Mouse (Mus musculus) liver, embryonic 13.5 days (tissue): ENCODE measurements around the gene Emg1. TPM values are rescaled to one million over a fixed set of nuclear protein-coding genes. Genes with fewer than 3 reads are reported as not detected.

Experiments
- ATAC-seq: fragments of 200-750 bp; cut with Nextera tagmentation; 2 replicates; pipeline ENCODE4 v1.8.0; 2017; ENCODE audit warnings: low read depth, mild to moderate bottlenecking, moderate number of reproducible peaks, moderate library complexity
- DNase-seq: peaks from one replicate; pipeline ENCODE4 v3.0.0; 2022
- H3K27ac ChIP-seq: fragments of 300-500 bp; sonication (generic); 2 replicates; pipeline ENCODE4 v1.5.1; 2015; ENCODE audit warnings: moderate library complexity, mild to moderate bottlenecking, inconsistent platforms
- H3K27me3 ChIP-seq: fragments of 300-500 bp; sonication (generic); 2 replicates; pipeline ENCODE4 v1.6.1; 2015; ENCODE audit warnings: mild to moderate bottlenecking, inconsistent platforms
- H3K36me3 ChIP-seq: fragments of 300-500 bp; sonication (generic); 2 replicates; pipeline ENCODE4 v1.6.1; 2015; ENCODE audit warnings: mild to moderate bottlenecking, inconsistent platforms
- H3K4me1 ChIP-seq: fragments of 300-500 bp; sonication (generic); replicated peaks from 2 replicates; pipeline ENCODE4 v1.6.1; 2015; ENCODE audit warnings: inconsistent platforms
- H3K4me2 ChIP-seq: fragments of 300-500 bp; sonication (generic); 2 replicates; pipeline ENCODE4 v1.6.1; 2015; ENCODE audit warnings: inconsistent platforms, mild to moderate bottlenecking, moderate library complexity
- H3K4me3 ChIP-seq: fragments of 300-500 bp; sonication (generic); replicated peaks from 2 replicates; pipeline ENCODE4 v1.5.1; 2015; ENCODE audit warnings: mild to moderate bottlenecking, inconsistent platforms
- H3K9ac ChIP-seq: fragments of 300-500 bp; sonication (generic); 2 replicates; pipeline ENCODE4 v1.6.1; 2015; ENCODE audit warnings: mild to moderate bottlenecking, inconsistent platforms
- H3K9me3 ChIP-seq: fragments of 300-500 bp; sonication (generic); replicated peaks from 2 replicates; pipeline ENCODE4 v1.6.1; 2016; ENCODE audit warnings: inconsistent platforms
- WGBS: fragments of 180-500 bp; shearing (Covaris S2); methylation state at CpG from one replicate; pipeline ENCODE4 v1.1.7; 2015; ENCODE audit not compliant: insufficient replicate concordance; 5-methylcytosine and 5-hydroxymethylcytosine counted together
- polyA plus RNA-seq: library from polyadenylated mRNA; unstranded; fragments of >200 nt; fragmentation: Nextera tagmentation; extraction: Ambion mirVana; gene quantifications from 2 replicates; pipeline ENCODE4 v1.2.1, GENCODE M21; 2015

Gene Emg1
- polyA plus RNA-seq, 1 experiment from 2014 or later, result 189 TPM

DNA sequence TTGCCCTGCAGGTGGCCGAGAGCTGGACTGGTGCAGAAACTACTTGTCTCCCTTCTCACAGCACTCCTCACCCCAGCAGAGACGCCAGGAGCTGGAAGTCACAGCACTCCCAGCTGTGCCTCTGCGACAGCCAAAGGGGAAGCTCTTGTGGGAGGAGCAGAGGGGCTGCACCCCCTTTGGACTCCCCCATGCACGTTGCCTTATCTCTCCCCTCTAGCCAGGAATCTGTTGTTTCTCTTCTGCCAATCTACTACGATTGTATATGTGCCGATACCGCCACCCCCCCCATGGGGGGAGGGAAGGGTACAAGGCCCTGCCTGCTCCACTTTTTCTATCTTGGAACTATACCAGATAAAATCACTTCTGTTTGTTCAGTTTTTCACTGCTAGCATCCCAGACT is 8.2 kb downstream of the Emg1 start:
- Histone ChIP-seq H3K9ac (no peak overlapping the region), H3K36me3 (peaks cover 99% of the 10 kb centered on the region), H3K4me1 (peaks cover 27% of the 10 kb centered on the region), H3K27me3 (no peaks in the 10 kb centered on the region), H3K4me2 (no peak overlapping the region), H3K9me3 (no peaks in the 10 kb centered on the region), H3K4me3 (no peak overlapping the region), H3K27ac (no peak overlapping the region)
- WGBS, result 50% methylated on average over 7 of the region's 7 CpGs
- DNase-seq (no peak), ATAC-seq (no peak)

DNA sequence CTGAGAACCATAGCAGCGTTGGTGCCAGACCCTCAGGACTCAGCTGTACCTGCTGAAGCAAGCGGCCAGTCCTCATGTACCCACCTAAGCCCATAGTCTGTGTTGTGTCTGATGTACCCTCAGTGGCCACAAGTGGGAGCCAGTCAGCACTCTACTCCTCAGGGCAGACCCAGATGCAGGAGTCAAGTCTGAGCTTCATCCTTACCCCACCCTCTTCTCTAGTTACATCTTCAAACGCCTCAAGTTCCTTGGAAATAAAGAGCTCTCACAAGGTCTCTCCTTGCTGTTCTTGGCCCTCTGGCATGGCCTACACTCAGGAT is 9.2 kb downstream of the Emg1 start:
- Histone ChIP-seq H3K4me2 (no peak overlapping the region), H3K27me3 (no peaks in the 10 kb centered on the region), H3K4me1 (peaks cover 23% of the 10 kb centered on the region), H3K4me3 (no peak overlapping the region), H3K27ac (no peak overlapping the region), H3K9me3 (no peaks in the 10 kb centered on the region), H3K9ac (no peak overlapping the region), H3K36me3 (peaks cover 99% of the 10 kb centered on the region)
- 54% methylated on average over 3 of the region's 3 CpGs for WGBS
- peak; percentile 56 for DNase-seq
- peak; percentile 67 for ATAC-seq

DNA sequence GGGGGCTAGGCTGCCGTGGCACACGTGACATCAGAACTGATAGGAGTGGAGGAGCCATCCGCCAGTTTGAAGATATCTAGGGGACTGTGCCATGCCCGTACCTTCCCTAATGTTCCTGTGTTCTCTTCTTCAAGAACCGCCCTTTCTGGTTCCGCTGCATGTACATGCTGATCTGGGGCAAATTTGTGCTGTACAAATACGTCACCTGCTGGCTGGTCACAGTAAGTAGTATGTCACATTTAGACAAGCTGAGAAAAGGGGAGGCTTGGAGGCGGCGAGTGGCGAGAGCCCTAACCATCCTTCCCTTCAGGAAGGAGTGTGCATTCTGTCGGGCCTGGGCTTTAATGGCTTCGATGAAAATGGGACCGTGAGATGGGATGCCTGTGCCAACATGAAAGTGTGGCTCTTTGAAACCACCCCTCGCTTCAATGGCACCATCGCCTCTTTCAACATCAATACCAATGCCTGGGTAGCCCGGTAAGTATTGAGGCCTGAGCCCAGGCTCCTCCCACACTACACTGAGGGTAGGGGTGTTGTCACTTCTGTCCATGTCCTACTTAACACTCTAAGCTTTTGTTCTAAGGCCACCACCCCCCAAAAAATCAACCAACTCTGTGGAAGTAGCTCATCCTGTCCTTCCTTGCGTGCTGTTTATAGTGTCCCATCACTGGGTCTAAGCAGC is 9.7 kb downstream of the Emg1 start:
- Histone ChIP-seq H3K4me3 (no peak overlapping the region), H3K27ac (no peak overlapping the region), H3K36me3 (peaks cover 97% of the 10 kb centered on the region), H3K4me1 (peaks cover 23% of the 10 kb centered on the region), H3K9me3 (no peaks in the 10 kb centered on the region), H3K27me3 (no peaks in the 10 kb centered on the region), H3K9ac (no peak overlapping the region), H3K4me2 (no peak overlapping the region)
- 79% methylated on average over 17 of the region's 17 CpGs for WGBS
- DNase-seq (no peak), ATAC-seq (0 out of 2 replicates have a peak, but pooled peaks have one; percentile 4)

DNA sequence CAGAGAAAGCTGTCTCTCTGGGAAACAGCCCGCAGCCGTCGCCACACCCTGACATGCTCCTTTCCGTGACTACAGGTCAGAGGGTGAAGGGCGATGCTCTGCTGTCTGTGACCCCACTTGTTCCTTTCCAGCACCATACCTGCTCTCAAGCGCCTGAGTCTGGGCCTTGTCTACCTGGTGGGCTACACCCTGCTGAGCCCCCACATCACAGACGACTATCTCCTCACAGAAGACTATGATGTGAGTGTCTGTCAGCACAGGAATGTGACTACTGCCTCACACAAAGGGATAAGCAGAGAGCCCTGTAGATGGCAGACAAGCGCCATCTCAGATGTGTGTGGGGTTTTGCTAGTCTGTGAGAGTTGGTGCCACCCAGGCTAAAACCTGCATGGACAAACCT is 10.6 kb downstream of the Emg1 start:
- H3K27me3 ChIP-seq, result no peaks in the 10 kb centered on the region
- 84% methylated on average over 8 of the region's 8 CpGs for WGBS
- H3K9me3 ChIP-seq, result no peaks in the 10 kb centered on the region
- no peak overlapping the region for H3K4me3 ChIP-seq
- no peak overlapping the region for H3K27ac ChIP-seq
- peaks cover 92% of the 10 kb centered on the region for H3K36me3 ChIP-seq
- peaks cover 23% of the 10 kb centered on the region for H3K4me1 ChIP-seq
- no peak overlapping the region for H3K4me2 ChIP-seq
- DNase-seq (no peak), ATAC-seq (no peak)
- no peak overlapping the region for H3K9ac ChIP-seq

DNA sequence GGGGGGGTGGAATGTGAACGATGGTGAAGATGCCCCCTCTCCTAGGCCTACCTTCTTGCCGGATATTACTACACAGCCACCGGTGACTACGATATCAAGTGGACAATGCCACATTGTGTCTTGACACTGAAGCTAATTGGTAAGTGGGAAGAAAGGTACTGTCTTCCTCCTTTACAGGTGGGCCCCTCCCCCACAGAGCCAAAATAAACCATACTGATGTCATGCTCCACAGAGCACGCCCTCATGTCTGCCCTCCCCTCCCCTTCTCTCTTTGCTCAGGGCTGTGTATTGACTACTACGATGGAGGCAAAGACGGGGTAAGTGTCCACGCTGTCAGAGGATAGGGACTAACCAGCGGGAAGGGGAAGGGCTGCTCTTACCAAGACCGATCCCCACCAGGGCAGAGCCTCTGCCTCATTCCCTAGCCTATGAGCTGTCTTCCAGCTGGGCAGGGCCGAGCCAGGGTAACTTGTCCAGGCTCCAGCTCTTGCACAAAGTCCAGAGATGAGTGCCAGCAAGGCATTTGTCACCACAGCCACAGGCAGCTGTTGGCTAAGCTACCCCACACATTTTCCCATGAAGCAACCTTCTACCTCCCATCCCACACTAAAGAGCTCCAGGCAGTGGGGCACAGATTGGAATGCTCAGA is 11.9 kb downstream of the Emg1 start:
- Histone ChIP-seq H3K27ac (peak overlapping the region; percentile 43; the same call in 1 of the 2 replicates), H3K4me1 (peaks cover 23% of the 10 kb centered on the region), H3K27me3 (no peaks in the 10 kb centered on the region), H3K4me3 (no peak overlapping the region), H3K36me3 (peaks cover 88% of the 10 kb centered on the region), H3K4me2 (no peak overlapping the region), H3K9ac (no peak overlapping the region), H3K9me3 (no peaks in the 10 kb centered on the region)
- ATAC-seq (peak; percentile 26; the same call in 1 of the 2 replicates), DNase-seq (no peak)
- WGBS, result 70% methylated on average over 11 of the region's 11 CpGs

DNA sequence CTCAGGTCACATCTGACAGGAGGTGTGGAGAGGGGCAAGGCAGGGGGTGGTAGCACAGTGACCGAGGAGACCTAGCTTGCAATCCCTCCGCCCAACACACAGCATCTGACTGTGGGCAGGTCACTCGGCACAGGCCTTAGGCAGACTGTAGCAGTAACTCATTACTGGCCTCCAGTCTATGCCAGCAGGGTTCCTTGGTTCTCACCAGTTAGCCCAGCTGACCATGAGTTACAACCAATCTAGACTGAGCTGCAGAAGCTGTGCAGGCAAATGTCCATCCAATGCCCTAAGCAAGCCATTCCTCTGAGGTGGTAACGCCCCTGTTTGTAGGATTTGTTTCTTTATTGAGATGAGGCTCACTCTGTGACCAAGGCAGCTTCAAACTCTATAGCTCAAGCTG is 12.6 kb downstream of the Emg1 start:
- peaks cover 29% of the 10 kb centered on the region for H3K4me1 ChIP-seq
- ATAC-seq (no peak), DNase-seq (no peak)
- WGBS, result 88% methylated on average over 4 of the region's 4 CpGs
- H3K36me3 ChIP-seq, result peaks cover 81% of the 10 kb centered on the region
- H3K9ac ChIP-seq, result no peak overlapping the region
- no peaks in the 10 kb centered on the region for H3K27me3 ChIP-seq
- H3K9me3 ChIP-seq, result no peaks in the 10 kb centered on the region
- no peak overlapping the region for H3K27ac ChIP-seq
- no peak overlapping the region for H3K4me3 ChIP-seq
- no peak overlapping the region for H3K4me2 ChIP-seq

DNA sequence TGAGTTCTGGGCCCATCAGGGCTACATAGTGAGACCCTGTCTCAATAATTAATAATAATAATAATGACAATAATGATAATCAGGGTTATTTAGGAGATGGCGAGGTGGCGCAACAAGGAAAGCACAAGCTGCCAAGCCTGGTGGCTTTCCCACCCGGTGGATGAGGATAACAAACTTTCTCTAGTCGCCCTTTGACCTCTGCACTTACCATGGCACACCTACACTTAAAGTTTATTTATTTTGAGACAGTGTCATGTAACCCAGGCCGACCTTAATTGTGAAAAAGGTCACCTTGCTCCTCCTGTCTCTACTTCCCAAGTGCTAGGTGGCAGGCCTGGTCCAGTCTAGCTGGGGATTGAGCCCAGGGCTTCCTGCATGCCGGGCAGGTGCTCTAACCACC is 13.2 kb downstream of the Emg1 start:
- Histone ChIP-seq H3K9me3 (no peaks in the 10 kb centered on the region), H3K36me3 (peaks cover 77% of the 10 kb centered on the region), H3K27ac (no peak overlapping the region), H3K27me3 (no peaks in the 10 kb centered on the region), H3K9ac (no peak overlapping the region), H3K4me1 (peaks cover 35% of the 10 kb centered on the region), H3K4me2 (no peak overlapping the region), H3K4me3 (no peak overlapping the region)
- WGBS, result 81% methylated on average over 6 of the region's 6 CpGs
- DNase-seq, result no peak
- ATAC-seq, result no peak

DNA sequence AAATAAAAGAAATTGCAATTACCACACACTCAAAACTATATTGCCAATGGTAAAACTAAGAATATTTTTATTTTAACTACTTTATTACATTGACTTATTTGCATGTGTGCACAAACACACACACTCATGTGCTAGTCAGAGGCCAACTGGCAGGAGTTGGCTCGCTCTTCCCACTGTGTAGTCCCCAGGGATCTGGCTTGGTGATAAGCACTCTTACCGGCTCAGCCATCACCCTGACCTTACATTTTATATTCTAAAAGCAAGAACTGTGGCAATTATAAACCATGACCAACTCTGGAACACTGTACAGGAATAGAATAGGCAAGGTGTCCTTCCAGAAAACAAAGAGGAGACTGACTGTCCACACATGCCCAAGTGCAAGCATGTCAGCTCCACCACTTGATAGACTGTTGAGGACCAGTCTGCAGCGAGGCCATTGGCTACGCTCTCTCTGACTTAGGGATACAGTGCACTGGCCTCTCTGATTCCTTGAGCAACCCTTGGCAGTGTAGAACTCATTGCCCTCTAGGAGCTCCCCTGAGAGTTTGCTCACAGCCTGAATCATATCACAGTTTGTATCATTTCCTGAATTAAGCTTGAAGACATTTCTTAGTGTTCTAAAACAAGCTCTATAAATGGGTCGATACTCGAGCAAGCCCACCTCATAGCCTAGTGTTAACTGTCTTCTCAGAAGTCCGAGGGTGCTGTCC is 15.4 kb downstream of the Emg1 start:
- DNase-seq (no peak), ATAC-seq (no peak)
- no peak overlapping the region for H3K4me2 ChIP-seq
- H3K4me3 ChIP-seq, result no peak overlapping the region
- H3K4me1 ChIP-seq, result peaks cover 53% of the 10 kb centered on the region
- no peaks in the 10 kb centered on the region for H3K27me3 ChIP-seq
- H3K9me3 ChIP-seq, result no peaks in the 10 kb centered on the region
- H3K9ac ChIP-seq, result no peak overlapping the region
- H3K27ac ChIP-seq, result no peak overlapping the region
- peaks cover 59% of the 10 kb centered on the region for H3K36me3 ChIP-seq
- WGBS, result 88% methylated on average over 7 of the region's 7 CpGs

DNA sequence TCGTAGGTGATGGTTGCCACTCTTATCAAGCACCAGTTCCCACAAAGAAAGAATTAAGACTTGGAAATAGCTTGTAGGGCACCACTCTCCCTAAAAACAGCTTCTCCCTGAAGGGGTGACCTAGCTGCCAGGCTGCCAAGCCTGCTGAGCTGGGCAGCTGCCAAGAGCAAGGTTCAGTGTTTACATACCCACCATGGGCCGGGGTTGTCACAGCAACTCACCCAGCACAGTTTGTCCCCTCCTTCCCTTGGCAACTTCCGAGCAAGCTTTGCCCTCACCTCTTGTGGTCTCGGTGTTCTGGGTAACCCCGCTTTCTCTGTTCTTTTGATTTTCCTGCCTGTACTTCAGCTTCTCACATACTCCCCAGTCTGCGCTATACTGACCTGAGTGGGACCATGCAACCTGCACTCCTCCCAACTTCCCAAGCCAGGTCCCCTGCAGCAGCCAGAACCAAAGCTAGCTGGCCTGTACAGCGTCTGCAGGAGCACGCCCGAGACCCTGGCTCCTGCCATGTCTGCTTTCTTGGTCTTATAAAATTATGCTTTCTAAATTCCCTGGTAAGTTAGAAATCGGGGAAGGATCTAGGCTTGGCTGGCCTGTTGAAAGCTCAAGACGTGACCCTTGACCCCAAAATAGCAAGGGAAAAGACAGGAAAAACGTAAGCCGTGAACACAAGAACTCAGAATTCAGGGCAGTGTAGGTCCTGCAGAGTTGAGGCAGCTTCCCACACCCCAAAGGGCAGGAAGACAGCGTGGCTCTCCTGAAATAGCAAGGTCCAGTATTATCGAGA is 17.6 kb downstream of the Emg1 start:
- Histone ChIP-seq H3K9me3 (no peaks in the 10 kb centered on the region), H3K4me3 (no peak overlapping the region), H3K27ac (no peak overlapping the region), H3K4me1 (peaks cover 46% of the 10 kb centered on the region), H3K4me2 (no peak overlapping the region), H3K36me3 (peaks cover 36% of the 10 kb centered on the region), H3K27me3 (no peaks in the 10 kb centered on the region), H3K9ac (no peak overlapping the region)
- ATAC-seq (no peak), DNase-seq (no peak)
- whole genome bisulfite sequencing, result 84% methylated on average over 15 of the region's 15 CpGs

DNA sequence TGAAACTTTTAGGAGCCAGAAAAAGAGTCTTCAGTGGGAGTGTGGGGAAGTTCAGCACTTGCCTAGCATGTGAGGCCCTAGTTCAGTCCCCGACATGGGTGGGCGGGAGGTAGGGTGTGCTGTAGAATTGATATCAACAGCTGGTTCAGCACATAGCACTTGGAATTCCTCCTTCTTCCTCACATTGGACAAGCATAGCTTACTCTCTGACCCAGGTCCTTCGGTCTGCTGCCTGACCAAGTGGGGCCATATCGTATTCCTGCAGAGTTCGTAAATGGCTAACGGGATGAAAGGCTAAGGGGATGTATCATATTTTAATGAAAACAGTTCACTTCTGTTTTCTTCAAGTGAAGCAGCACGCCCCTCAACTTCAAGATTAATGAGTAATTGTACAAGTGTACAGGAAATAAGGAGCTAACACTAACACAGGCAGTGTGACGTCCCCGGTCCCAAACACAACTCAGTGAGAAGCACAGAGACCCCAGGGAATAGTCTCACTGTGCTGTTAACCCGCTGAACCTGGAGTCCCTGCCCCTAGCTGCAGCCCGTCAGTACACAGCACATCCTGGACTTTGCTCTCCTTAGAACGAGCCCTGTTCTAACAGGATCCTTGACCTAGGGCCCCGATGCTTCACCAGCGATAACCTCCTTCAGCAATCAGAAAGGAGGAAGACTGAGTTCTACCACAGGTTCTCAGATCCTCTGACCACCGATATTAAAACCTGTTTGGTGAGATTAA is 18.6 kb downstream of the Emg1 start:
- Histone ChIP-seq H3K27me3 (no peaks in the 10 kb centered on the region), H3K9ac (no peak overlapping the region), H3K4me1 (peaks cover 46% of the 10 kb centered on the region), H3K4me2 (no peak overlapping the region), H3K4me3 (no peak overlapping the region), H3K27ac (no peak overlapping the region), H3K36me3 (peaks cover 27% of the 10 kb centered on the region), H3K9me3 (no peaks in the 10 kb centered on the region)
- WGBS, result 76% methylated on average over 15 of the region's 15 CpGs
- no peak for ATAC-seq
- DNase-seq, result no peak

DNA sequence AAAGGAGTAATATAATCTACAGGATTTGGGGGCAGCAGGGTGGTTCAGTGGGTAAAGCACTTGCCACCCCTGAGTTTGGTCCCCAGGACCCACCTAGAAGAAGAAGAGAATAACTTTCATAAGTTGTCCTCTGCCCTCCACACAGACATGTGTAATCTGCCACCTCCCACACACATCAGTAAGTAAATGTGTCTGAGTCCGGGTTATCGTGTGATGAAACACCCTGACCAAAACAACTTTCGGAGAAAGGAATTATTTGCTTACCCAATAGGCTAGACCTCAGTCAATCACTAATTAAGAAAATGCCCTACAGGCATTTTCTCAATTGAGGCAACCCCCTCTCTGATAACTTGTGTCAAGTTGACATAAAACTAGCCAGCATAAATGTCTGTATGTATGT is 21.5 kb downstream of the Emg1 start:
- peaks cover 70% of the 10 kb centered on the region for H3K4me1 ChIP-seq
- peaks cover 15% of the 10 kb centered on the region for H3K36me3 ChIP-seq
- H3K9ac ChIP-seq, result no peak overlapping the region
- no peak overlapping the region for H3K4me3 ChIP-seq
- no peak overlapping the region for H3K4me2 ChIP-seq
- H3K9me3 ChIP-seq, result no peaks in the 10 kb centered on the region
- WGBS, result 84% methylated on average over 3 of the region's 3 CpGs
- no peaks in the 10 kb centered on the region for H3K27me3 ChIP-seq
- no peak overlapping the region for H3K27ac ChIP-seq
- DNase-seq, result no peak
- no peak for ATAC-seq
